Mouse (Mus musculus) E14TG2a.4 (cell line): ENCODE results near the gene Trpv1.

ENCODE experiments used
- CTCF ChIP-seq: conservative IDR thresholded peaks from 2 replicates; pipeline ENCODE4 v1.5.1; 2014; ENCODE audit warnings: low read length
- POU5F1 ChIP-seq: IDR thresholded peaks from 2 replicates; pipeline ENCODE4 v1.6.1; 2014; ENCODE audit warnings: low read length, borderline replicate concordance

GRCm38 (mm10) chr11:73232513-73232912, 1.6 kb upstream of the Trpv1 start:
- TF ChIP-seq CTCF (no peak), POU5F1 (no peak)
